Mouse (Mus musculus) cerebellum, adult 9-10 months (tissue): ENCODE measurements around the gene Hoxb6.

Experiments
- DNase-seq: peaks from one replicate; pipeline ENCODE4 v3.0.0; 2022

The Hoxb6 gene

GRCm38 (mm10) chr11:96286739-96287385 is 5.4 kb upstream of the Hoxb6 start:
- DNase-seq: no peak

GRCm38 (mm10) chr11:96287411-96287810 is 4.9 kb upstream of the Hoxb6 start:
- no peak for DNase-seq

- DNase-seq: no peak
These were observed 3.6 kb upstream of the Hoxb6 start for GRCm38 (mm10) chr11:96288455-96289221.

- no peak for DNase-seq
These were observed 3.0 kb upstream of the Hoxb6 start for GRCm38 (mm10) chr11:96289293-96289692.

- DNase-seq: no peak
These were observed 2.4 kb upstream of the Hoxb6 start for GRCm38 (mm10) chr11:96289837-96290236.

GRCm38 (mm10) chr11:96290705-96291355 is 1.4 kb upstream of the Hoxb6 start:
- DNase-seq: no peak

GRCm38 (mm10) chr11:96292565-96293301 is 457 bp downstream of the Hoxb6 start:
- DNase-seq: no peak

GRCm38 (mm10) chr11:96293302-96293921 is 1.1 kb downstream of the Hoxb6 start:
- DNase-seq: no peak

- peak; percentile 14 for DNase-seq
These were observed 2.2 kb downstream of the Hoxb6 start for GRCm38 (mm10) chr11:96294245-96295091.

- DNase-seq: no peak
These were observed 3.0 kb downstream of the Hoxb6 start for GRCm38 (mm10) chr11:96295092-96295835.

GRCm38 (mm10) chr11:96296997-96297396 is 4.7 kb downstream of the Hoxb6 start:
- no peak for DNase-seq

GRCm38 (mm10) chr11:96297428-96297827 is 5.2 kb downstream of the Hoxb6 start:
- DNase-seq: no peak

GRCm38 (mm10) chr11:96297968-96298635 is 5.8 kb downstream of the Hoxb6 start:
- DNase-seq: no peak

GRCm38 (mm10) chr11:96298895-96299667 is 6.8 kb downstream of the Hoxb6 start:
- no peak for DNase-seq

- DNase-seq: no peak
These were observed 7.5 kb downstream of the Hoxb6 start for GRCm38 (mm10) chr11:96299781-96300180.

- no peak for DNase-seq
These were observed 8.2 kb downstream of the Hoxb6 start for GRCm38 (mm10) chr11:96300354-96301063.

- no peak for DNase-seq
These were observed 8.8 kb downstream of the Hoxb6 start for GRCm38 (mm10) chr11:96301064-96301431.

GRCm38 (mm10) chr11:96301837-96302236 is 9.6 kb downstream of the Hoxb6 start:
- peak; percentile 18 for DNase-seq
